Mouse (Mus musculus) thymus, postnatal 36 days (tissue): ENCODE data around the gene Narfl.
A peak's percentile ranks its signal among the peaks of the same experiment; 100 is the strongest.
"Not testable (repeated sequence)": the region's sequence is repeated elsewhere in the genome, so short reads cannot be mapped to it uniquely, and the experiment has no call there.

Experiments
- DNase-seq, 2 experiments: peaks; one replicate each; pipeline ENCODE4 v3.0.0; 2022; ENCODE audit warnings: mixed read lengths in 2 of 2

The Narfl gene

GRCm38 (mm10) chr17:25807452-25807851 is 33.9 kb downstream of the Narfl start:
- not testable (repeated sequence) for DNase-seq

DNA sequence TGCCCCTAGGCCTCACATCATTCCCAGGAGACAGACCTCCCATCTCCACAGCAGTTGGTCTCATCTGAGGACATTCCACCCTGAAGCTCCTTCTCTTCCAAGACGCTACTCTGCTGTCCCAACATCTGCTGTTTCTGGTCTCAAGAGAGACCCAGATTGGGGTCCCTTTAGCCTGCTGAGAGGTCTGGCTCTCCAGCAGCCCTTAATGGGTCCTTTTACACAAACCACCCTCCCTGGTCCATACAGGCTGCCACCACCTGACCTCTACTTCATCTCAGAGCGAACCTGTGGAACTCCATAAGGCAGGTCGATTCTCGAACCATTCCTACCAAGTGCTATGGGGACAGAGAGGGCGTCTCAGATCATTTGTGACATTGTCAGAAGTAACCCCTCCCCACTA is 34.5 kb downstream of the Narfl start:
- no peak for DNase-seq

GRCm38 (mm10) chr17:25808789-25809605 is 35.4 kb downstream of the Narfl start, which contains the start of gene Fbxl16:
TSS of gene Fbxl16 (plus strand) at chr17:25809085.
- peak in 1 of 2 experiments; percentile 28 for DNase-seq

DNA sequence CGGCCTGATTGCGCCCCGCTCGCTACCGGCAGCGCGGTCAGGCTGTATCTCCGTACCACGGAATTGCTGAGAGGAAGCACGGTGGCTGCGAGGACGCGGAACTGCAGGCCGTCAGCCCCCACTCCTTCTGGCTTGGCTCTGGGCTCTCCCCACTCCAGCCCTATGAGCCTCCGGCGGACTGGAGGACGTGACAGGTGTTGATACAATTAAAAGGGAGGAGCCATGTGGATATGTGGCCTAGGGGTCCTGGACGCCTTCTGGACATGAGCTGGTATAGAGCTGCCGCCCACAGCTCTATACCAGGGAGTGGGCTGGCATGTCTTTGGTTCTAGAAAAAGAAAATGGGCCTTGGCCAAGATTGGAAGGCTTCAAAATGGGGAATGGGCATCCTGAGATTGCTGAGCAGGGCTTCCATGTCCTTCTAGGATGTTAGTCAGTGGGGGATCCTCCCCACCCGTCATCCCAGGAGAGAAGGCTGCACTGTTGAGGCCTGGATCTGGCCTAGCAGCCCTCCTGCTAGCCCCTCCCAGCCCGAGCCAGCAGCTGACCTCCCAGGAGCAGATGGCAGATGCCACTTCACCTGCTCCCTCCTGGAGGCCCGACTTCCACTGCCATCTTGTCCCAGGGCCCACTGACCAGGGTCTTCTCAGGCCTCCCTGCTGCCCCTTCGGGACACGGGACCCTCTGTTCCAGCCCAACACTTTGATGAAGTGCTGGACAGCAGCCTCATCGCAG is 36.2 kb downstream of the Narfl start:
- DNase-seq, result no peak

DNA sequence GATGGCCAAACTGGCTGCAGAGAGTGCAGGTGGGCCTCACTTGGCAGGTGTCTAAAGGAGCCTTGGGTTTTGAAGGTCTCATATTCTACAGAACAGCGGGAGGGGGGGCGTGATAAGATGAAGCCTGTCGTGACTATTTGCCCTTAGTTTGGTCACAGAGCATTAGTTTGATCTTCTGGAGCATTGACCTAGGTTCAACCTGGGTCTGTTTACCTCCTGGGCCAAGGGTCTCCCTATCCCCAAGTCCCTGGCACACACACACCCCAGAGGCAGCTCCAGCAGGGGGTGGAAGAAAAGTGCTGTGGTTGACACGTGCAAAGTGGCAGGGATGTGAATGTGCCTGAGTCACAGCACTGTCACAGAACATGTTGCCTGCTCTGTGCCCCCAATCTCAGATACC is 37.3 kb downstream of the Narfl start:
- no peak for DNase-seq

GRCm38 (mm10) chr17:25813471-25813870 is 39.9 kb downstream of the Narfl start:
- peak; percentile 72 to 79 for DNase-seq

- no peak for DNase-seq
Observed at GRCm38 (mm10) chr17:25817662-25818061, 44.1 kb downstream of the Narfl start.

- DNase-seq, result peak in 1 of 2 experiments; percentile 11
Observed at GRCm38 (mm10) chr17:25818851-25819780, 45.5 kb downstream of the Narfl start.

DNA sequence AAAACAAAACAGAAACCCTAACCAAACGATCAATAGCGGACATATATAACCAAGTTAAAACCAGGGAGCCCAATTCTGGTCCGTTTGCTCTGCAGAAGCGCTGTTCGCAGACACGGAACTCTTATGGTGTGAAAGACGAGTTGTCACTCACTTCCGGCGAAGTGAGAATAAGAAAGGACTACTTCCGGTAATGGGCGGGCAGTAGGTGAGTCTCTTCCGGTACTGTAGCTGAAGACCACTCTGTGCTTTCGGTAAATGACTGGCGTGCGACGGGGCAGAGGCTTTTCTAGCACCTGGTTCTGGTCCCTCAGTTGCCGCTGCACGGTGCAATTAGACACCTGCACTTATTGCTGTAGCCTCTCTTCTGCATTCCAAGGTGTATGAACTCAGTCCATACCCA is 49.9 kb downstream of the Narfl start, which contains the start of gene Wdr24:
Gene Wdr24 (plus strand): TSS at position 176 of the 400 bp plus-strand sequence.
- peak; percentile 73 to 75 for DNase-seq

- DNase-seq, result no peak
Observed at GRCm38 (mm10) chr17:25824362-25825142, 51.0 kb downstream of the Narfl start.

- no peak for DNase-seq
Observed at GRCm38 (mm10) chr17:25825311-25825710, 51.7 kb downstream of the Narfl start.

GRCm38 (mm10) chr17:25825984-25826570 is 52.5 kb downstream of the Narfl start:
- no peak for DNase-seq

- no peak for DNase-seq
Observed at GRCm38 (mm10) chr17:25827011-25827410, 53.4 kb downstream of the Narfl start.

DNA sequence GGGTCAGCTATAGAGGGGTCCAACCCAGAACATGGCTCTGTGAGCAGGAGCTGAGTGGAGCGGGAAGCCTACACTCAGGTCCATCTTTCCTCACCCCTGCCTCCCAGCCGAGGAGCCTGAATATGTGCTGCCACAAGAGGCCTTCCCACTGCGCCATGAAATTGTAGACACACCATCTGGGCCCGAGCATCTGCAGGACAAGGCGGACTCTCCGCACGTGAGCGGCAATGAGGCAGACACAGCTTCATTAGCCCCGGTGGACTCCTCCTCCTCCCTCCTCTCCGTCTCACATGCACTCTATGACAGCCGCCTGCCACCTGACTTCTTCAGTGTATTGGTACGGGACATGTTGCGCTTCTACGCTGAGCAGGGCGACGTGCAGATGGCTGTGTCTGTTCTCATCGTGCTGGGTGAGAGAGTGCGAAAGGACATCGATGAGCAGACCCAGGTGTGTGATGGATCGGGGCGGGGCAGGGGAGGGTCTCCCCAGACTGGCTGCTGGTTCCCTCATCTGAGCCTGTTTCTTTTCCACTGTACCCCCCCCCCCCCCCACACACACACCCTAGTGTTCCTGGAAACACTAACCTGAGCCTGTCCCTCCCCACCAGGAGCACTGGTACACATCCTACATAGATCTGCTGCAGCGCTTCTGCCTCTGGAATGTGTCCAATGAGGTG is 54.1 kb downstream of the Narfl start:
- DNase-seq, result no peak

DNA sequence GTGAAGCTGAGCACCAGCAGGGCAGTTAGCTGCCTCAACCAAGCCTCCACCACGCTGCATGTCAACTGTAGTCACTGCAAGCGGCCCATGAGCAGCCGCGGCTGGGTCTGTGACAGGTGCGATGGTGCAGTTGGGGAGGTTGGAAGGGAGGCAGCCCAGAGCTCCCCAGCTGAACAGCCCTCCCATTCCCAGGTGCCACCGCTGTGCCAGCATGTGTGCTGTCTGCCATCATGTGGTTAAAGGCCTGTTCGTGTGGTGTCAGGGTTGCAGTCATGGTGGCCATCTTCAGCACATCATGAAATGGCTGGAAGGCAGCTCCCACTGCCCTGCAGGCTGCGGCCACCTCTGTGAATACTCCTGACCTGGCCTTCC is 54.6 kb downstream of the Narfl start:
- DNase-seq, result peak in 1 of 2 experiments; percentile 53

DNA sequence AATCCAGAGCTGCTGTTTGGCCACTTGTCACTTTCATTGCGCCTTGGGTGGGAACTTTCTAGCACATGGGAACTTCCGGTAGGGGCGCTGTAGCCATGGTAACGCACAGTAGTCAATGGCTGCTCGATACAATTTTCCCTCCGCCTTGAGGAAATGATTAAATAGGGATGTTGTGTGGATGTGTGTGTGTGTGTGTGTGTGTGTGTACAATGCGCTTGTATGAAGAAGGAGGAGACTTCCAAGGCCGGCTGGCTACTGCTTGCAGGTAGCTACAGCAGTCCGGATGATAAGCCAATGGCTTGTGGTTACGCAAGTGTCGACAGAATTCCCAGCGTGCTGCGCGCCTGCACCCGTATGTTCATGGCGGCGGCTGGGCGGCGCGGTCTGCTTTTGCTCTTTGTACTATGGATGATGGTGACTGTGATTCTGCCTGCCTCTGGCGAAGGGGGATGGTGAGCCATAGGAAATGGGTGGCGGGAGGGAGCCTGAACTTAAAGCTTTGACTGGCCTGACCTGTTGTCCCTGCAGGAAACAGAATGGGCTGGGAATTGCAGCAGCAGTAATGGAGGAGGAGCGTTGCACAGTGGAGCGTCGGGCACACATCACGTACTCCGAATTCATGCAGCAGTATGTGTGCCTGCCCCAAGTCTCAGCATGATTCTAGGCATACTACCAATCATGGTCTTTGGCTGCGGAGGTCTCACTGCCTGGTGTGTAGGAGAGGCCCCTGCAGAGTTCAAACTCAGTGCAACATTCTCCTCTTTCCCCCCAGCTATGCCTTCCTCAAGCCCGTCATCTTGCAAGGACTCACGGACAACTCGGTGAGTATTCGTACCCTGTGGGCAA is 55.4 kb downstream of the Narfl start, which contains the start of gene Jmjd8:
Gene Jmjd8 (plus strand): TSS at position 156 of the 846 bp plus-strand sequence.
- DNase-seq, result peak; percentile 73 to 77

- peak in 1 of 2 experiments; percentile 18 for DNase-seq
Observed at GRCm38 (mm10) chr17:25829558-25830017, 56.0 kb downstream of the Narfl start.

DNA sequence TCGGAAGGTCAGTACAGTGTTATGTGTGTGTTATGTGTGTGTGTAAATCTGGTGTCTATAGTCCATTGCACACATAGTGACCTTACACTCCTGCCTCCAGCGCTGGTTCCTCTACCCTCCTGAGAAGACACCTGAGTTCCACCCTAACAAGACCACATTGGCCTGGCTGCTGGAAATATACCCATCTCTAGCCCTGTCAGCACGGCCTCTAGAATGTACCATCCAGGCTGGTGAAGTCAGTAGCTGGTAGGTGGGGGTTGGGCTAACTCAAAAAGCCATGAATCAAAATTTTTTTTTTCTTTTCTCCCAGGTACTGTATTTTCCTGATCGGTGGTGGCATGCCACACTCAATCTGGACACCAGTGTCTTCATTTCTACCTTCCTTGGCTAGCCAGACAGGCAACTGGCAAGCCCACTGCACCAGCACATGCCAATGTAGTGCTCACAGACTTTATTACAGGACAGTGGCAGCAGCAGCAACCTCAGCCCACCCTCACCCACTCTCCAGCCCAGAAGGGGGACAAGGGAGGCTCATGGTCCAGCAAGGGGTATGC is 56.7 kb downstream of the Narfl start:
- no peak for DNase-seq

DNA sequence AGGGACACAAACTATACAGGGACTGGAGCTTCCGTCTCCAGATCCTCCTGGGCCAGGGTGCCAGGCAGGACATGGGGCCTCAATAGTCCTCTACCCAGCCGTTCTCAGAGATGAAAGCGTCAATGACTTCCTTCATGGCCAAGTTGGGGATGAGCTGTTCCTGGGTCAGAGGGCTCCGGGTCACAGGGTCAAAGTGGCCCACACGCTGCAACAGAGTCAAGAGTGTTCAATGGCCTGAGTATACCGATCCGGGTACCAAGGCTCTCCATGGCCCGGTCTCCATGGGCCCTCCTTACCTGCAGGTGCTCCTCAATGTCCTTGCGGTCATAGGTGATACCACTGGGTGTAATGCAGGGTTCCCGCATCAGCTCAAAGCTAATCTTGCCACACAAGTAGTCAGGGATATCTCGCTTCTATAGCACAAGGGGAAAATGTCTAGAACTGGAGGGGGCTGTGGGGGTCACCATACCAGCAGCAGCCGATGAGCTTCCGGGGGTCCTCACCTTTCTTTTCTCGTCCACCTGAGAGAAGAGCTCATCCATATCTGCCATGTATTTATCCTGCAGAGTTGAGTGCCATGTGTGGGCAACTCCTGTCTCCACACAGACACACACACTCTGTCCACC is 57.3 kb downstream of the Narfl start:
- peak in 1 of 2 experiments; percentile 16 for DNase-seq
